Mouse (Mus musculus): ENCODE measurements at regions not wholly inside any gene's neighbourhood (a gene's known extent, or its start where the extent isn't known, plus 50 kb on each side); places are given as distances from the start of the nearest gene placed in this dataset.

- no peak for DNase-seq
Measured at GRCm38 (mm10) chr7:136208879-136209278, 492.7 kb upstream of the Mki67 start.

DNA sequence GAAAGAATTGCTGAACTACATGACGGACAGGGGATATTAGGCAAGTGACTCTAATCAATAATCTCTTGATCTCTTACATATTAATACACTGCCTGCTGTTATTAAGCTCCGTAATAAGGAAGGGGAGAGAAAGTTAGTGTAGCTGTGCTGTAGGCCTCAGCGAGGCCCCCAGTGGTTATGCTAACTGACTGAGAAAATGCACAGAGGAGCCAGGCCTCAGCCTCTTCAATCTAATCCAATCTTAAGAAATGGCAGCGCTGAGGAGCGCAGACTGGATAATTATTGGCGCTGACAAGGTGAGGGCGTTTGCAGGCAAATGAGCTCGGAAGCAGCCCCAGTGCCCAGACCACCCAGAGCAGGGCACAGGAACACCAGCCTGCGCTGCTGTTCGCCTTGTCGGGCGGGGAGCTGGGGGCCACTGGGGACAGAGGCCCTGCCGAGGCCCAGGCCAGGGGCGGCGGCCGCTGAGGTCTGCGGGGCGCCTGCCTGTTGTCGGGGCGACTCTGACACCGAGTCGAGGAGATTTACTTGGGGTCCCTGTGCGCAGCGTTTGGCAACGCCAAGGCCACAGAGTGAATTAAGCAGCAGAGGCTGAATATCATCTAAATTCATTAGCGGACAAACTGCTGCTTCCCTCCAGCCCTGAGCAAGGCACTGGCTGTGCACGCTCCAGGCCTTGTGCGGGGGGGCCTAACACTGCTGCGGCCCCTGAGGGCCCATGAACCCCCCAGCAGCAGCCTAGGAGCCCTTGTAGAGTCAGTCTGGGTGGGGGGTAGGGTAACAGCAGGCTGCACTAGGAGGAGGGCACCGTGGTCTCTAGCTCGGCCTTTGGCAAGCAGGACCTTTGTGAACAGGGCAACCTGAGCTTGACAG is 493.4 kb upstream of the Mki67 start:
- peak; percentile 55 for DNase-seq

GRCm38 (mm10) chr7:136212492-136212891 is 496.3 kb upstream of the Mki67 start:
- DNase-seq = no peak

GRCm38 (mm10) chr7:136213057-136213961 is 497.1 kb upstream of the Mki67 start:
- DNase-seq = peak; percentile 54

DNA sequence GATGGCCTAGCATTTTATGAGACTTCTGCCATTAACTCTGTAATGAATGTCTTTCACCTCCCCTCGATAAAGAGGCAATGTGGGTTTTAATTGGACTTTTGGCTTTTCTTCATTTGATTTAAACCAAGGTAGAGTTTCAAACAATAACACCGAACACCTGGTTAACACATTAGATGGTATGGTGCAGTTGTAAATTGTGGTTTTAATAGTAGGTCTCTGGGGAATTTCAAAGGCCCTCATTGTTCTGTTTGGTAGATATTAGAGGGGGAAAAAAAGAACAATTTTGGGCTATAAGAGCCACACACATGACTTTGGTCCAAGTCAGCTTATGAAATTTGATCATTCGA is 497.8 kb upstream of the Mki67 start:
- peak; percentile 48 for DNase-seq

GRCm38 (mm10) chr7:136214415-136214814 is 498.3 kb upstream of the Mki67 start:
- peak; percentile 61 for DNase-seq

GRCm38 (mm10) chr7:136216734-136217133 is 500.6 kb upstream of the Mki67 start:
- no peak for DNase-seq

DNA sequence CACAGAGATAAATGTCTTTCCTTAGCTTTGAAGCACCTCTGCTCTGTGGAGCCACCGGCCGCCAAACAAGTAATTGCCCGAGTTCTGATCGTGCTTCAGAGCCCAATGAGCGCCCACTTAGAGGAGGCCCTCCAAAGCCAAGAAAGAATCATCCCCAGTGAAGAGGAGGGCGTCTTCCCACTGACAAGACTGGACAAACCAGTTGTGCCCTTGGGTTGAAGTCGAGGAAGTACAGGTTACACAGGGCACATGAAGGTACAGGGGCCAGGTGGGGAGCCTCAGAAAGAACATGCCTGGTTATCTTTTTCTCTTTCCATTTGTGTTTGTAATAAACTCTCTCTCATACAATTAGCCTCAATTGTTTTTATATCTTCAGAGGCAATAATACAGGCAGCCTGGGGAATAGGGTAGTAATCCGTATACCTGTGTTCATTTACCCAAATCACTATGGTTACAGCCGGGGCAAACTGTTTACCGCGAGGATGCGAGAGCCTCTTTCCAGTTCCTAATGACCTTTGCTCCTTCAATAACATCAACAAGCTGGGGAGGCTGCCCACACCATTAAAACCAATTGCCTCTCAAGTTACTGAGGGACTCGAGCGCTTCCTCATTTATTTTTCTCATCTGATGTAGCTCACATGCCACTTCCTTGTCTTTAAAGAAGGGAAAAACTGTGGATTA is 503.5 kb upstream of the Mki67 start:
- no peak for DNase-seq

- DNase-seq = peak; percentile 73
Measured at GRCm38 (mm10) chr7:136220245-136221167, 504.3 kb upstream of the Mki67 start.

- DNase-seq = no peak
Measured at GRCm38 (mm10) chr7:136221620-136222019, 505.5 kb upstream of the Mki67 start.

DNA sequence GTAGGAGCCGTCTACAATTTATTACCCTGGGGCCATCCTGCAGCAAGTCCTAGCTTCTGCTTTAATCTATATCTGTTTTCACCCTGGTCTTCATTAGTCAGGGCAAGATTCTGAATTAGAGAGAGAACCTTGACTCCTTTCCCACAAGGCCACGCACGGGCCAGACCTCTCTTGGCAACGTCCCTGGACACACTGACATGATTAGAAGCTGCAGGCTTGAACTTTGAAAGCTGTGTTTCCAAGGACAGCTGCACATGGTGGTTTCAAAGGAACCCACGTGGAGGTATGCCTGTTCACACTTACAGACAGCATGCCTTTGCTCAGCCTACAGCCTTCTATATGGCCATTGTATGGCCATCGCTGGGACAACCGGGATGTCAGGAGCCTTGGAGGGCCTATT is 509.9 kb upstream of the Mki67 start:
- no peak for DNase-seq

- no peak for DNase-seq
Measured at GRCm38 (mm10) chr7:136228331-136228730, 512.2 kb upstream of the Mki67 start.

GRCm38 (mm10) chr7:136229592-136229991 is 513.4 kb upstream of the Mki67 start:
- DNase-seq = no peak

DNA sequence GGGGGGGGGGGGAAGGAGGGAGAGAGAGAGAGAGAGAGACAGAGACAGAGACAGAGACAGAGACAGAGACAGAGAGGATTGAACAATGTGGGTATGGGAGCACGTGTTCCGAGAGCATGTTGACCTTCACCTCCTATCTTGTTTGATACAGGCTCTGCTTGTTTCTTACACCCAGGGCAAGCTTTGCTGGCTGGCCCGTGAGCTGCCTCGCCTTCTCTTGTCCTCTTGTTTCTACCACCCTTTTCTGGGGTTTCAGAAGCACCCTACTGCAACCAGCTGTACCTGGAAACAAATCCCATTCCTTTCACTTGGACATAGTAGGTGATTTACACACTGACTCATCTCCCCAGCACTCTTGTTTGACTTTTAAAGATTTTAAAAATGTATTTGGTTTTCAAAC is 516.0 kb upstream of the Mki67 start:
- no peak for DNase-seq

DNA sequence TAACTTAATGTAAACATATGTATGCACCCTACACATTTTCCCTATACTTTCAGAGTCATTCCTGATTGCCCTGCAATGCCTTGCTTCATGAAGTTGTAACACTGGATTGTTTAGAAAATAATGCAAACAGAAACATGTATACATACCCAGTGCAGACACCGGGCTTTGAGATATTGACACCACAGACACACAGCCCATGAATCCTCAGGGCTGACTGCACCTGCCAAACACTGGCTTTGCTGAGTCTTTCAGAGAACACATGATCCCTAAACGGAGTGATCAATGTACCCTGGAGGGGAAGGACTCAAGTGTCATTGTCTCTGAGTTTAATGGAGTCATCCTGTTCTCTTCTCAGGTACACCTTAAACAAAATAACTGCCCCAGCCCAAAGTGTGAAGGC is 519.4 kb upstream of the Mki67 start:
- DNase-seq = no peak

GRCm38 (mm10) chr7:136236391-136236790 is 520.2 kb upstream of the Mki67 start:
- no peak for DNase-seq

GRCm38 (mm10) chr7:136265691-136266090 is 549.5 kb upstream of the Mki67 start:
- no peak for DNase-seq

DNA sequence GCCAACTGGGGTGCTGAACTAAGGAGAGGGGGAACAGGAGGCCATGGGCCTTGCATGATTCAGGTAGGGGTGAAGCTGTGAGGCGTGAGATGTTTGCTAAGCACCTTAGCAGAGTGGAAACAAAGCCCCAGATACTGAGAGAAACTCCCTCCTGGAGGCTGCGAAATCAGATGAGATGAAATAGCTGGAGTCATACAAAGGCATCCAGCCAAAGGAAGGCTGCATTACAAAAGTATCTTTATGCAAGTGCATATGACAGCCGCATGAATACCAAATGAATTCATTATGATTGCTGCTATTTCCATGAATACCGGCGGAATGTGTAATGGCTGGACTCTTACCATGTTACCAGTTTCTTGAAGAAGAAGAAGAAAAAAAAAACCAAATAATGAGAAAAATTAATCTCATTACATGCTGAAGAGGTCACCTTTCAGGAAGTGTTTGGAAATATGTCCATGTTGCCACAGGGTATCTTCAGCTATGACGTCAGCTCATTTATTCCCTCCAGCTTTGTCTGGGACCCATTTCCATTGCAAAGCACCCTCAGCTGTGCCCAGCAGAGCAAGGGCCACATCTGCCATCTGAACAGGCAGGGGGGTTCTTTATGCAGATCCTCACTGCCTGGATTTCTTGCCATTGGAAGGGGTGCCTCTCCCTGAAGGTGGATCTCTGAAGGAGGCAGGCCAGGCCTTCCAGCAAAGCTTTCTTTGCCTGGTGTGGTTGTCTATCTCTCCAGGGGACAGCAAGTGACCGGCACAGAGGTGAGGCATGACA is 551.7 kb upstream of the Mki67 start:
- DNase-seq = no peak

DNA sequence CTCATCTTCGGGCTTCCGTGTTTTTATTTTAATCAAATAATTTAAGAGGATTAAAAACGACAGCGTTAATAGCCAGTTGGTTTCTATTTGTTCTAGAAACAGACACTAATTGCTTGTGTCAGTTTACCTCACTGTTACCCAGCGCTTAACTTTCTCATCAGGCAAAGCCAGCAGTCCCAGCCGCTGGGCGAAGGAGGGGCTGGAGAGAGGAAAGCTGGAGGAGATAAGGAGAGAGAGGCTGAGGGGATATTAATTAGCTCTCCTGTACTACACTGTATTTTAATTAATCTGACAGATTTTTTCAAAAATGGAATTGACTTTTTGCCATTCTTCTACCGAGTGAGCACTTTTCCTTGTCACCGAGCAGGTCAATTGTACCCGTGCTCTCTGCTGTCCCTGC is 559.5 kb upstream of the Mki67 start:
- DNase-seq = no peak

DNA sequence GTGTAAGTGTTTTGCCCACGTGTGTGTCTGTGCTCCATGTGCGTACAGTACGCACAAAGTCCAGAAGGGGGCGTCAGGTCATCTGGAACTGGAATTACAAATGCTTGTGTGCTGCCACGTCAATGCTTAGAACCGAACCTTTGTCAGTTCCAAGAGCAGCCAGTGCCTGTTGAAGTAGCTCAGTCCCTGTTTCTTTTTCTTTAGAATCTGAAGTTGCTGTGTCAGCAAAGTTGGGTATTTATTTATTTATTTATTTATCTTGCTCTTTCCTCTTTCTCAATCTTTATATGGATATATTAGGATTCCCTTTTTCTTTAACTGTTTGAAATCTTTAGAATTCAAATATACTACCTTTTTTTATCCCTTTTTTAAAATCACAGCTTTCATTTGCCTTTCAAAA is 567.6 kb upstream of the Mki67 start:
- DNase-seq = no peak

GRCm38 (mm10) chr7:136285606-136286005 is 569.4 kb upstream of the Mki67 start:
- DNase-seq = no peak

All from embryo, embryonic 11 days (tissue).